Mouse (Mus musculus): ENCODE measurements around the gene Aknad1.

Gene Aknad1

DNA sequence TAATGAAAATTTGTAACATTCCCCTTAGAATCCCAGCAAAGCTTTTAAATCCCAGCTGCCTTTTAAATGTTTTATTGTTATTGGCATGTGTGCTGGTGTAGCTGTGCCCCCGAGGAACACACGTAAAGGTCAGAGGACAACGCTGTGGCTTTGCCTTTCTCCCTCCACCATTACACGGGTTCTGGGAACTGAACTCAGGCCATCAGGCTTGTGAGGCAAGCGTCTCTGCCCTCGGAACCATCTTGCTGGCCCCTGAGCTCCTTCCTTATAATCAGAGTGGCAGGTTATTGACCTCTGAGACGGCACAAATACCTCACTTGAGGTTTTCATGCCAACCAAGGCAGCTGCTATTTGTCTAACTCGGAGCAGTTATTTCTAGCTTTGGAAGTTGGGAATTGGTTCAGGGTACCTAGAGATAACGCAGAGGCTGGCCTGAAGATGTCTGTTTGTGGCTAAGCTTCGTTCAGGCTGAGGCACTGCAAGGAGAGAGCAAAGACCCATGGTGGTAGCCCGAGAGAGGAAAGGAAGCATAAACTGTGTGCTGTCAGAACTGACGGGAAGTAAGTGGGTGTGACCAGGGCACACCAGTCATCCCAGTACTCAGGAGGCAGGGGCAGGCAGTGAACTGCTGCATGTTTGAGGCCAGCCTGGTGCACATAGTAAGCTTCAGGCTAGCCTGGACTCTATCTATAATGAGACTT, 48.4 kb downstream of the Aknad1 start:
- DNase-seq (ENCODE audit: low spot score) = no peak

DNA sequence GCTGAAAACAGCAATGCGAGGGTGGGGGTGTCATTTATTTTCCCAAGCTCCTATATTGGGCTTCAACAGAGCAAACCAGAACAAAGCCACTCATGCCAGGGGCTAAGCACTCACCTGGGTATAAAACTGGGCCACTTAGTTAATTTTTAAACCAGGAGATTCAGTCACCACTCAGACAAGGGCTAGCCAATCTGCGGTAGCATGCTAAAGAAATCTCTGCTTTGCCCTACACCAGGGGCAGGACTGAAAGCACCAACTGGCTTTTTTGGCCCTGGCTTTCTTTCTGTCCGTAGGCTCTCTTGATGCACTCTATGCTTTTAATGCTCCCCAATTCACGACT, 49.0 kb downstream of the Aknad1 start:
- DNase-seq (ENCODE audit: low spot score) = no peak

DNA sequence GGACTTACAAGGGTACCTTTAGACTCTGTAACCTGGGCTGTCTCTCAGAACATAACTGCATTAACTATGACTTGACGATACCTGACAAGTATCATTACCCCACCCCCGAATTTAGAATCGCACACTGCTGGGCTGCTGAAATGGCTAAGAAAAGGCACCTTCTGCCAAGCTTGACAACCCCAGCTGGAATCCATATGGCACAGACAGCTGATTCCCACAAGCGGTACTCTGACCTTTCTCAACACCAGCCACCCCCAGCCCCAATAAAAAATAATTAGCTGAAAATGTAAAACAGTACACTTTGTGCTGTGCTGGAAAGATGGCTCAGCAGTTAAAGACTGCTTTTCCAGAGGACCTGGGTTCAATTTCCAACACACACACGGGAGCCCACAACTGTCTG, 49.8 kb downstream of the Aknad1 start:
- DNase-seq (ENCODE audit: low spot score) = no peak

DNA sequence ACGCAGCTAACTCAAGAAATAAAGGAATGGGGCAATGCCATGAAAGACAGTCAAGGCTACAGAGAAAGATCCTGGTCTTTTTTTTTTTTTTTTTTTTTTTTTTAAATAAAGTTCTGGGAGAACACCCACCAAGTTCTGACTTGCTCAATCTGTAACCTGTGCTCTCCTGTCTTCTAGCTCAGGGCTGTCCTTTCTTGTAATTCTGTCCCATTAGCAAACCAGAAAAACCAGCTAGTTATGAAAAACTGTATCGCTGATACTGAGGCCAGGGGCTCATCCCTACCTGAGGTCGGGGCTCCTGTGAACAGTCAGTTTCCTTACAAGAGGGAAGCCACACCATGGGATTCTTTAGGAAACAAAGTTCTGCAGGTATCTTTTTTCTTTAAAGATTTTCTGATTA, 51.0 kb downstream of the Aknad1 start:
- no peak for DNase-seq (ENCODE audit: low spot score)

DNA sequence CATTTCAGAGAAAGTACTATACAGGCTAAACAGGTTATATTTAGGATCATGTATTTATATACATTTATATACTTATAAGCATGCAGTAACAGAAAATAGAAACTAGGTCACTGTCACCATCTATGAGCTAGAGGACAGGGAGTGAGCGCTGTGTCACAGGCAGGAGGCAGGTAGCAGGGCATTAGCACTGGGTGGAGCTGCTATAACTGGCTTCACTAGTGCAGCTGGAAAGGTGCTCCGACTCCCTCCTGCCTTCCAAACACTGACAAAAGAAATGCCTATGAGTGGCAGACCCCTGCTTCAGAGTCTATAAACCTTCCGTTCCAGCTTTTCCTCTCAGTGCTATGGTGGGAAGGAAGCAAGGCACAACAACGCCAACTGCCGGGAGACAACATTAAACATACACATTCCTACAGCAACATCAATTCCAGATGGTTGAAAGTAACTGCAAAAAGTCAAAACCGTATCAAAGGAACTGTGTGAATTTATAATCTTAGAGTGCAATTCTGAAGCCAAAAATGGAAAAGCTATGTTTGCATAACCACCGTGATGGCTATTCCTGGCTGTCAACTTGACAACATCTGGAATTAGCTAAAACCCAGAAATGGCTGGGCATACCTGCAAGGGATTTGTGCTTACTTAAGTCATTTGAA, 51.7 kb downstream of the Aknad1 start:
- no peak for DNase-seq (ENCODE audit: low spot score)

DNA sequence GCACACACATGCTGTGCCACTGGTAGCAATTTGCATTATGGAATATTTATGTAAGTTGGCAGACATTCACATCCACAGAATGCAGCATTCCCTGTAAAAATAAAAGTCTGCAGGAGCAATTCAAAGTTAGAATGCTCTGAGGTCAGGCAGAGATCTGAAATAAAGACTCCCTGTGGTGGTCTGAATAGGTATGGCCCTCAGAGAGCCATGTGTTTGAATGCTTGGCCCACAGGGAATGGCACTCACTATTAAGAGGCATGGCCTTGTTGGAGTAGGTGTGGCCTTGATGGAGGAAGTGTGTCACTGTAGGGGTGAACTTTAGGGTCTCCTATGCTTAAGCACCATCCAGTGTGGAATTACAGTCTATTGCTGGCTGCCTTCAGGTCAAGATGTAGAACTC, 53.0 kb downstream of the Aknad1 start:
- no peak for DNase-seq (ENCODE audit: low spot score)

DNA sequence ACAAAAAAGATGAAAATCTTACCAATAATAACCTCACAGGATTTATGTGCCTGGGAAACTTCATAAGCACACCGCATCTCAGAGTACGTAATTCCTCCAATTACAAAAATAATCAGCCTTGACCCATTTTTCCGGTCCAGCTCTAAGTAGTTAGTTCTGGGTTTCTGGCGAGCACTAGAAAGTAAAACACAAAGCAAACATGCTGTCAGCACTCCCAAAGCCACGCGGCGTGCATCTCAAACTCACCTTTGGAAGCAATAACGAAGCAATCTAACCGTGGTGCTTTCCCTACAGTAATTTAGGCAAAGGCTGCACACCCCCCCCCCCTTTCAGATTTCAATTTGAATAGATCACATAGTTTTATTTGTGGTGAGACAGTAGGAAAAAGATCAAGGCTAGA, 55.3 kb downstream of the Aknad1 start:
- no peak for DNase-seq (ENCODE audit: low spot score)

DNA sequence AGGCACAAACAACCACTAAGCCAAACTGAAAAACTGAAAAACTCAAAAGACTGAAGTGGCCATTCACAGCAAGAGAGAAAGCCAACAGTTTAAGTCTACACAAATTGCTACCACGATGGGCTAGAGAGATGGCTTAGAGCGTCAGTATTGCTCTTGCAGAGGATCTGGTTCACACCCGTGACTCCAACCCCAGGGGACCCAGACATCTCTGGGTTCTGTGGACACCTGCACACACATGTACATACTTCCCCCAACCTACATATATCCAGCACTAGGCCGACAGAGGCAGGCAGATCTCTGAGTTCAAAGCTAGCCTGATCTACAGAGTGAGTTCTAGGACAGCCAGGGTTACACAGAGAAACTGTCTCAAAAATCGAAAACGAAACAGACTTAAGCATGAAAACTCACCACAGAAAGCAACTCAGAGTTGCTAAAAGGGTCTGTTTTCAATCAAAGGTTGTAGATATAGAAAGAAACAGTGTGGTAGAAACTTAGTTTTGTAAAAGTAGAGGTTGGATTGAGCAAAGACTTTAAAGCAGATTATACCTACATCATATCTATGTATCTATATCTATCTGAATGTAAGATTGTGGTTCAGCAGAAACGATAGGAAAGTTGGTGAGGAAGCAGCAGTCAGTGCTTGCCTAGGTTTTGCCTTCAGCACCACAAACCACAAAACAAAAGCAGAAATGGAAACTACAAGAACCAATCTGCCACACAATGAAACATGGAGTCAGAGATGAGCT, 56.3 kb downstream of the Aknad1 start:
- no peak for DNase-seq (ENCODE audit: low spot score)

DNA sequence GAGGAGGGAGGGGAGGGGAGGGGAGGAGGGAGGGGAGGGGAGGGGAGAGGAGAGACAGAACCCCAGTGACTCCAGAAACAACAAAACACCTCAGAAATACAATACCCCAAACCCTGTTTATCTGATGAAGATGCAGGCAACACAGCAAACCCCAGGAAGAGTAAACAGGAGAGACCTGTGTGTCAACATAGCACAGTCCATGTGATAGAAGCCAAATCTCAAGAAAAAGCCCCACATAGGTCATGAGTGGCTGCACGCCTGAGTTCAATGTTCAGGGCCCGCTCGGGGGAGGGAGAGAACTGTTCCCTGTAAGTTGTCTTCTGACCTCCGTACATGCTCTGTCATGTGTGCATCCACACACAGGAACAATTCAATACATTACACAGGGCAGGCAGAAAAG, 56.9 kb downstream of the Aknad1 start:
- DNase-seq (ENCODE audit: low spot score) = no peak

DNA sequence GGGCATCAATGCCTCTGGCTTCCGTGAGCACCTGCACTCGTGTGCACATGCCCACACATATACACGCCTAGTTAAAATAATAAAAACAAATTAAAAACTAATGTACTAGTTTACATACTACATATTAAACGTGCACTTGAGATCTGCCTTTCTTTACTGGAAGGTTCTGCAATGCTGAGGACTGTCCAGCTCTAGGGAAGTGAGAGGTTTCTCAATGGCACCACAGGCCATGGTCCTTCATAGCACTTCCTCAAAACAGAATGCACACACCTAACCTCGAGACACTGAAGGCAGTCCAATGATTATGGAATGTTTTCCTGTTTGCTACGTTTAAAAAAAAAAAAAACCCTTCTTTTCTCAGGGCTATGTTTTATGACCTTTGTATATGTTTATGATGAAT, 58.3 kb downstream of the Aknad1 start:
- no peak for DNase-seq (ENCODE audit: low spot score)

DNA sequence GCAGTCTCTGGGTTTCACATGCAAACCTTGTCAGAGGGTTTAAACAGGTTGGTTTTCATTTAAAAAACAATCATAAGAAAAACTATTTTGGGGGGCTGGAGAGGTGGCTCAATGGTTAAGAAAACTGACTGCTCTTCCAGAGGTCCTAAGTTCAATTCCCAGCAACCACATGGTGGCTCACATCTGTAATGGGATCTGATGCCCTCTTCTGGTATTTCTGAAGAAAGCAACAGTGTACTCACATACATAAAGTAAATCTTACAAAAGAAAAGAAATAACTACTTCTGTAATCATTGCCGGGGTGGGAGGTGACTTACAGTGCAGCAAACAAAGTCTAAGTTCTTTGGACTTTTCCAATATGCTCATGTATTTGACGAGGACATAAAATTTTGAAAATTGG, 58.9 kb downstream of the Aknad1 start:
- no peak for DNase-seq (ENCODE audit: low spot score)

DNA sequence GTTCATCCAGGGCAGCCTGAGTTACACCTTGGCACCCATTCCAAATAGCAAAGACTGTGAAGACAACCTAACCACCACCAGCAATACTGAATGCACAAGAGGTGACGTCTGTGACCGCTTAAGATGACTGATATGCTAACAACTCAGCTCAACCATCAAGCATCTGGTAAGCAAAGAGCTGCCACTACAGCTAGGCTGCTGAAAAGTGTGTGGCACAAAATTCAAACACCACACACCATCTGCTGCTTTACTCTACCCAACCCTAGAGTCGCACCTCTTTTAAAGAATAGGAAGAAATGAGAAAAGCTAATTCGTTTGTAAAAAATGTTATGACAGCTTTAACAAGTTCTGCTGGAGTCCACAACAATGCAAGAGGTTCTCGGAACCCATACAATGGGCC, 66.2 kb downstream of the Aknad1 start:
- DNase-seq (ENCODE audit: low spot score) = no peak

DNA sequence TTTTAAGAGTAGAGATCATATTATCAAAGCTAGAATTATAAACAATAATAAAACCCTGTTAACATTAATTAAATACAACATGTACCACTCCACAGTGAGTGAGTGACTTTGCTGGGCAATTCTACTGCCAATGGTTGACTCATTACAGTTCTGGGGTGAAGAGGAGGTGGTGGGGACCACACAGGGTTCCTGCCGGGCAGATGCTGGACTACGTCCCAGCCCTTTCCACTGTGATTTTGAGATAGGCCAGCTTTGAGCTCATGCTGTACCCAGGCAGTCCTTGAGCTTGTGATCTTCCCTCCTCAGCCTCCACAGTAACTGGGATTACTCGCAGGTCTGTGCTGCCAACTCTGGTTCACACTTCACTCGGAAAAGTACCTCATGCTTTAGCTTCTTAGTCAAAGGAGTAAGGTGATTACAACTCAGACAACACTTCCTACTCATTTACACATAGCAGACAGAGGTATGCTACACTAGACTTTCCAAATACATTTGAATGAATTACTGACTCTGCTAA, 71.3 kb downstream of the Aknad1 start:
- DNase-seq (ENCODE audit: low spot score) = no peak

DNA sequence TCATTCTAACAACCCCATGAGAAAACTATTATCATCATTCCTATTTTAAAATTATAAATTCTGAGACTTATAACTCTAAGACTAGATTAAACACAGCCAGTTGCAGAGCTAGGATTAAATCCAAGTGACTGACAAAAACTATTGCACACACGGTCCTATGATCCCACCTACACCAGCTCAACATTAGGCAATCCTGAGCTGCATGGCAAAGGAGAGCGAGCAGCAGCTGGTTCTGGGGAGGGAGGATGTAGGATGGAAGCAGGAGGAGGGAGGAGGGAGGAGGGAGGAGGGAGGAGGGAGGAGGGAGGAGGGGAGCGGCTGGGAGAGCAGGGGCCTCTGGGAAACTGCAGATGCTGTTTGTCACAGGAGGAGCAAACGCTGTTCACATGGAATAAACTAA, 76.2 kb downstream of the Aknad1 start:
- DNase-seq (ENCODE audit: low spot score) = no peak

DNA sequence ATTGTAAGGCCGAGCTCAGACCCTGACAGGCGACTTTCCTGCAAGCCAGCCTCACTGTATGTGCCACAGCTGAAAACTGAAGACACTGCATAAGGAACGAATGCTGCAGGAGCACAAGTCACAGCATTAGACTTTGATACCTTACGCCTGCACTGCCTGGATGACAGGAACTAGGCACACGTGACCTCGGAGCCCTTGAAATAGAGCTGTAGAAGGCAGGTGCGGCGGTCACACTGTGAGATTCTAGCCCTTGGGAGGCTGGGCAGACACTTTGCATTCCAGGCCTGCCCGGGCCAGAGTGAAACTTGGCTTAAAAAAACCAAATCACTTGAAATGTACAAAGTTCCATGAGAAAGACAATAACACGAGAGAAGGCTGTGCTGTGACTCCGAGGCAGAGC, 91.0 kb downstream of the Aknad1 start:
- no peak for DNase-seq (ENCODE audit: low spot score)

DNA sequence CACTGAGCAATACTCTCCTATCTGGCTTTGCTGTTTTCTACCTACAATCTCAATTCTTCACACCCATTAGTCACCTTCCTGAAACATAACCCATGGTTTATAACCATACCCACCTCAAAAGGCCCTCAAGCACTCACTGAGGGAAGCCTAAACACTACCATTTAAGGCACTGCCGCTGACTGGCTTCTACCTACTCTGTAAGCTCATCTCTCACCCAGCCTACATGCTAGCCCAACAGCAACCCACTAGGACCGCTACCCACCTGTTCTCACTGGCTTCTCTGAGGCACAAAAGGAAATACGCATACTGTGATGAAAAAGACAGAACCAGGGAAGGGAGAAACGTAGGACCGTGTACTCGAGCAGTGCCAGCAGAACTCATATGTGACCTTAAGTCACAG, 92.3 kb downstream of the Aknad1 start:
- no peak for DNase-seq (ENCODE audit: low spot score)

All from left cerebral cortex, adult 11 months (tissue).